Mouse (Mus musculus) kidney, embryonic 15.5 days (tissue): ENCODE measurements around the gene Gm1673. TPM values are rescaled to one million over a fixed set of nuclear protein-coding genes. Genes with fewer than 3 reads are reported as not detected.

Experiments used
- polyA plus RNA-seq: library from polyadenylated mRNA; unstranded; fragments of >200 nt; fragmentation: Nextera tagmentation; extraction: Ambion mirVana; gene quantifications from 2 replicates; pipeline ENCODE4 v1.2.1, GENCODE M21; 2015

Gm1673 gene
- polyA plus RNA-seq, 1 experiment from 2014 or later = 105 TPM

Other genes with a start within 250 kb of the Gm1673 start
- 45.7 and 48.4 TPM in 2 replicates for gene Letm1, start 200.6 kb upstream of the Gm1673 start, polyA plus RNA-seq
- 45.2 and 45.4 TPM in 2 replicates for gene Nsd2, start 162.7 kb upstream of the Gm1673 start, polyA plus RNA-seq
- 62.3 and 64.1 TPM in 2 replicates for gene Nelfa, start 47.0 kb upstream of the Gm1673 start, polyA plus RNA-seq
- gene Nat8l, start 12.6 kb downstream of the Gm1673 start, polyA plus RNA-seq = 0.28 and 0.39 TPM in 2 replicates
- 0.31 and 0.34 TPM in 2 replicates for gene Poln, start 186.0 kb downstream of the Gm1673 start, polyA plus RNA-seq
- 37.8 and 46.1 TPM in 2 replicates for gene Haus3, start 186.1 kb downstream of the Gm1673 start, polyA plus RNA-seq
- gene Mxd4, start 204.3 kb downstream of the Gm1673 start, polyA plus RNA-seq = 40.6 and 44.3 TPM in 2 replicates